Mouse (Mus musculus) CD4-positive, CD25-positive, alpha-beta regulatory T cell, adult 4 months (primary cell): ENCODE data around the gene Fnbp1l. TPM values are rescaled to one million over a fixed set of nuclear protein-coding genes. Genes with fewer than 3 reads are reported as not detected.

ENCODE experiments used
- ATAC-seq: one replicate; pipeline ENCODE4 v1.8.0; 2017
- polyA plus RNA-seq, 2 experiments: library from polyadenylated mRNA; unstranded; fragments of 100-300 nt; shearing (Covaris generic); gene quantifications; one replicate each; pipeline ENCODE4 v1.2.1; 2017

Fnbp1l gene
- polyA plus RNA-seq, 2 experiments from 2014 or later, result 0.09 to 0.34 TPM

GRCm38 (mm10) chr3:122520365-122520764, 99.2 kb downstream of the Fnbp1l start:
- no peak for ATAC-seq

- no peak for ATAC-seq
These were observed 100.4 kb downstream of the Fnbp1l start for GRCm38 (mm10) chr3:122519082-122519481.

- no peak for ATAC-seq
These were observed 101.2 kb downstream of the Fnbp1l start for GRCm38 (mm10) chr3:122518231-122518736.

GRCm38 (mm10) chr3:122517726-122518125, 101.8 kb downstream of the Fnbp1l start:
- ATAC-seq, result no peak

GRCm38 (mm10) chr3:122516327-122516695, 103.2 kb downstream of the Fnbp1l start:
- no peak for ATAC-seq

GRCm38 (mm10) chr3:122515568-122516326, 103.8 kb downstream of the Fnbp1l start:
- no peak for ATAC-seq

GRCm38 (mm10) chr3:122512725-122513375, 106.7 kb downstream of the Fnbp1l start:
- ATAC-seq, result no peak

GRCm38 (mm10) chr3:122511721-122512619, 107.5 kb downstream of the Fnbp1l start:
- ATAC-seq, result no peak

GRCm38 (mm10) chr3:122510932-122511331, 108.6 kb downstream of the Fnbp1l start:
- ATAC-seq, result no peak

GRCm38 (mm10) chr3:122510240-122510750, 109.2 kb downstream of the Fnbp1l start:
- ATAC-seq, result no peak

GRCm38 (mm10) chr3:122509534-122510239, 109.8 kb downstream of the Fnbp1l start:
- no peak for ATAC-seq

- no peak for ATAC-seq
These were observed 110.4 kb downstream of the Fnbp1l start for GRCm38 (mm10) chr3:122509084-122509483.

GRCm38 (mm10) chr3:122507826-122508225, 111.7 kb downstream of the Fnbp1l start:
- no peak for ATAC-seq

- no peak for ATAC-seq
These were observed 113.1 kb downstream of the Fnbp1l start for GRCm38 (mm10) chr3:122506343-122506916.

GRCm38 (mm10) chr3:122500929-122501328, 118.6 kb downstream of the Fnbp1l start:
- no peak for ATAC-seq

- no peak for ATAC-seq
These were observed 119.9 kb downstream of the Fnbp1l start for GRCm38 (mm10) chr3:122499647-122500046.

- no peak for ATAC-seq
These were observed 121.0 kb downstream of the Fnbp1l start for GRCm38 (mm10) chr3:122498528-122498927.

GRCm38 (mm10) chr3:122497871-122498270, 121.6 kb downstream of the Fnbp1l start:
- no peak for ATAC-seq

- ATAC-seq, result no peak
These were observed 124.8 kb downstream of the Fnbp1l start for GRCm38 (mm10) chr3:122494764-122495163.

- no peak for ATAC-seq
These were observed 126.5 kb downstream of the Fnbp1l start for GRCm38 (mm10) chr3:122492872-122493615.

- no peak for ATAC-seq
These were observed 127.5 kb downstream of the Fnbp1l start for GRCm38 (mm10) chr3:122492006-122492405.
